Mouse (Mus musculus): ENCODE results near the gene Glis3. TPM values are rescaled to one million over a fixed set of nuclear protein-coding genes. Genes with fewer than 3 reads are reported as not detected.

Glis3 gene
- polyA plus RNA-seq, 1 experiment from 2014 or later: 7.9 TPM

GRCm38 (mm10) chr19:28685484-28685883 lies 5.6 kb upstream of the Glis3 start:
- no peaks in the 10 kb centered on the region for H3K27me3 ChIP-seq (ENCODE audit: control insufficient read depth, insufficient read depth, low read length)
- WGBS: 94% methylated on average over 4 of the region's 4 CpGs
- H3K4me2 ChIP-seq (replicated peaks; ENCODE audit: low read depth, low read length): no peak overlapping the region
- no peaks in the 10 kb centered on the region for H3K36me3 ChIP-seq (ENCODE audit: control insufficient read depth, insufficient read depth, low read length)
- no peak overlapping the region for H3K27ac ChIP-seq (ENCODE audit: low read depth, low read length)
- H3K9me3 ChIP-seq (ENCODE audit: control insufficient read depth, low read length): no peaks in the 10 kb centered on the region
- H3K4me3 ChIP-seq (ENCODE audit: low read length): no peak overlapping the region
- peaks cover 12% of the 10 kb centered on the region; the same call in 1 of the 2 replicates for H3K4me1 ChIP-seq (ENCODE audit: control insufficient read depth, insufficient read depth, low read length)
- no peak for ATAC-seq (ENCODE audit: low FRiP score, low TSS enrichment)
- H3K9ac ChIP-seq (ENCODE audit: low read depth, low read length): no peak overlapping the region

- H3K9ac ChIP-seq (ENCODE audit: low read depth, low read length): no peak overlapping the region
- ATAC-seq (ENCODE audit: low FRiP score, low TSS enrichment): no peak
- no peaks in the 10 kb centered on the region for H3K36me3 ChIP-seq (ENCODE audit: control insufficient read depth, insufficient read depth, low read length)
- WGBS: 89% methylated on average over 6 of the region's 6 CpGs
- no peak overlapping the region for H3K27ac ChIP-seq (ENCODE audit: low read depth, low read length)
- H3K27me3 ChIP-seq (ENCODE audit: control insufficient read depth, insufficient read depth, low read length): 0 out of 2 replicates have a peak, but pooled peaks cover 2% of the 10 kb centered on the region
- H3K4me3 ChIP-seq (ENCODE audit: low read length): no peak overlapping the region
- H3K4me2 ChIP-seq (replicated peaks; ENCODE audit: low read depth, low read length): no peak overlapping the region
- H3K4me1 ChIP-seq (ENCODE audit: control insufficient read depth, insufficient read depth, low read length): peaks cover 17% of the 10 kb centered on the region; the same call in 1 of the 2 replicates
- H3K9me3 ChIP-seq (ENCODE audit: control insufficient read depth, low read length): no peaks in the 10 kb centered on the region
These were observed 4.5 kb upstream of the Glis3 start for GRCm38 (mm10) chr19:28684347-28684746.

DNA sequence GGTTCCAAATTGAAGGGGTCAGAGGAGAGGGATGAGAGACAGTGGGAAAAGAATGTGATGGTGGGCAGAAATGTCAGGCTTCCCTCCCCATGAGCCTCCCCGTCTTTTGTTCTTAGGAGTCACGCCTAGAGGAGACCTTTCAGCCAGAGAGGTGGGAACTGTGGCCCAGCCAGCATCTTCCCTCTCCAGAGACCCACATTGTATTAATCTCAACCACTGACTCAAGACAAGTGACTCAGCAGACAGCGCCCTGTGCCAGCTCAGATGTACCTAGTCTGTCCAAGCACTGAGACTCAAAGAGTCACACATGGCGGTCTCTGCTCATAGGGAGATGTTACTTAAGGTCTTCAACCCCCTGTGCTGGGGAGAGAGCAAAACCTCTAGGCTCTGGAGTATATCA lies 3.5 kb upstream of the Glis3 start:
- 90% methylated on average over 4 of the region's 4 CpGs for WGBS
- H3K27me3 ChIP-seq (ENCODE audit: control insufficient read depth, insufficient read depth, low read length): peaks cover 8% of the 10 kb centered on the region
- no peak overlapping the region for H3K4me3 ChIP-seq (ENCODE audit: low read length)
- H3K27ac ChIP-seq (ENCODE audit: low read depth, low read length): no peak overlapping the region
- H3K9me3 ChIP-seq (ENCODE audit: control insufficient read depth, low read length): no peaks in the 10 kb centered on the region
- no peak for ATAC-seq (ENCODE audit: low FRiP score, low TSS enrichment)
- H3K36me3 ChIP-seq (ENCODE audit: control insufficient read depth, insufficient read depth, low read length): no peaks in the 10 kb centered on the region
- H3K4me1 ChIP-seq (ENCODE audit: control insufficient read depth, insufficient read depth, low read length): peaks cover 25% of the 10 kb centered on the region; the same call in 1 of the 2 replicates
- H3K9ac ChIP-seq (ENCODE audit: low read depth, low read length): no peak overlapping the region
- H3K4me2 ChIP-seq (replicated peaks; ENCODE audit: low read depth, low read length): no peak overlapping the region

DNA sequence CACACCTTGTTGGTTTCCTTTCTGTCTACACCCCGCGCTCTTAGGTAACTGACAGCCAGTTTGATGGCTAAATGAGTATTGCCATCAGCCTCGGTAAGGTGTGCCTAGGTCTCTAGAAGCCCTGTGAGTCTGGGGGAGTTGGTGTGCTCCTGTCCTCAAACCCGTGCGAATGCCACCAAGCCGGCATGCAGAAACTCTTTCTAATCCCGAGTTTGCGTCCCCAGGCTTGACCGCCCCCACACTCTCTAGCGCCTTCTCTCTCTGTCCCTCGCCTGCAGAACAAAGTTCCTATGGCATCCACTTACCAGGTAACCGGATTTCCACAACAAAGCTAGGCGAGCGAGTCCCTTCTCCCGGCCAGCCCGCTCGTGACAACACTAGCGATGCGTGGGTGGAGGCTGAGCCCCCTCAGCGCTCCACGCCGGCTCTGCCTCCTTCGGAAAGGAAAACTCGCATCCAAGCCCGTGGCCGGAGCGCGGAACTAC lies 544 bp downstream of the Glis3 start:
- WGBS: under 1% methylated on average over 28 of the region's 28 CpGs
- H3K4me2 ChIP-seq (replicated peaks; ENCODE audit: low read depth, low read length): peak overlapping the region; percentile 99
- H3K4me1 ChIP-seq (ENCODE audit: control insufficient read depth, insufficient read depth, low read length): peaks cover 21% of the 10 kb centered on the region; the same call in 1 of the 2 replicates
- H3K9me3 ChIP-seq (ENCODE audit: control insufficient read depth, low read length): no peaks in the 10 kb centered on the region
- H3K36me3 ChIP-seq (ENCODE audit: control insufficient read depth, insufficient read depth, low read length): no peaks in the 10 kb centered on the region
- ATAC-seq (ENCODE audit: low FRiP score, low TSS enrichment): no peak
- peak overlapping the region; percentile 71 for H3K4me3 ChIP-seq (ENCODE audit: low read length)
- H3K9ac ChIP-seq (ENCODE audit: low read depth, low read length): peak overlapping the region; percentile 72
- H3K27me3 ChIP-seq (ENCODE audit: control insufficient read depth, insufficient read depth, low read length): peaks cover 14% of the 10 kb centered on the region
- H3K27ac ChIP-seq (ENCODE audit: low read depth, low read length): peak overlapping the region; percentile 59; the same call in 1 of the 2 replicates

- no peak for ATAC-seq (ENCODE audit: low FRiP score, low TSS enrichment)
- peak overlapping the region; percentile 72 for H3K9ac ChIP-seq (ENCODE audit: low read depth, low read length)
- under 1% methylated on average over 30 of the region's 30 CpGs for WGBS
These were observed 1.1 kb downstream of the Glis3 start for GRCm38 (mm10) chr19:28678646-28679270.

GRCm38 (mm10) chr19:28677728-28678438 lies 2.0 kb downstream of the Glis3 start:
- H3K27ac ChIP-seq (ENCODE audit: low read depth, low read length): no peak overlapping the region
- H3K4me3 ChIP-seq (ENCODE audit: low read length): peak overlapping the region; percentile 71
- peak overlapping the region; percentile 72 for H3K9ac ChIP-seq (ENCODE audit: low read depth, low read length)
- H3K9me3 ChIP-seq (ENCODE audit: control insufficient read depth, low read length): no peaks in the 10 kb centered on the region
- no peaks in the 10 kb centered on the region for H3K36me3 ChIP-seq (ENCODE audit: control insufficient read depth, insufficient read depth, low read length)
- H3K4me1 ChIP-seq (ENCODE audit: control insufficient read depth, insufficient read depth, low read length): peaks cover 21% of the 10 kb centered on the region; the same call in 1 of the 2 replicates
- peak overlapping the region; percentile 99 for H3K4me2 ChIP-seq (replicated peaks; ENCODE audit: low read depth, low read length)
- ATAC-seq (ENCODE audit: low FRiP score, low TSS enrichment): peak; percentile 50; the same call in 1 of the 2 replicates
- 1% methylated on average over 27 of the region's 32 CpGs for WGBS
- H3K27me3 ChIP-seq (ENCODE audit: control insufficient read depth, insufficient read depth, low read length): peaks cover 14% of the 10 kb centered on the region

More at GRCm38 (mm10) chr19:28678646-28679270, 1.1 kb downstream of the Glis3 start:
- H3K27ac ChIP-seq (ENCODE audit: low read depth, low read length): no peak overlapping the region
- peaks cover 21% of the 10 kb centered on the region; the same call in 1 of the 2 replicates for H3K4me1 ChIP-seq (ENCODE audit: control insufficient read depth, insufficient read depth, low read length)
- H3K27me3 ChIP-seq (ENCODE audit: control insufficient read depth, insufficient read depth, low read length): peaks cover 14% of the 10 kb centered on the region
- no peaks in the 10 kb centered on the region for H3K36me3 ChIP-seq (ENCODE audit: control insufficient read depth, insufficient read depth, low read length)
- H3K4me2 ChIP-seq (replicated peaks; ENCODE audit: low read depth, low read length): peak overlapping the region; percentile 99
- H3K4me3 ChIP-seq (ENCODE audit: low read length): peak overlapping the region; percentile 71
- no peaks in the 10 kb centered on the region for H3K9me3 ChIP-seq (ENCODE audit: control insufficient read depth, low read length)

DNA sequence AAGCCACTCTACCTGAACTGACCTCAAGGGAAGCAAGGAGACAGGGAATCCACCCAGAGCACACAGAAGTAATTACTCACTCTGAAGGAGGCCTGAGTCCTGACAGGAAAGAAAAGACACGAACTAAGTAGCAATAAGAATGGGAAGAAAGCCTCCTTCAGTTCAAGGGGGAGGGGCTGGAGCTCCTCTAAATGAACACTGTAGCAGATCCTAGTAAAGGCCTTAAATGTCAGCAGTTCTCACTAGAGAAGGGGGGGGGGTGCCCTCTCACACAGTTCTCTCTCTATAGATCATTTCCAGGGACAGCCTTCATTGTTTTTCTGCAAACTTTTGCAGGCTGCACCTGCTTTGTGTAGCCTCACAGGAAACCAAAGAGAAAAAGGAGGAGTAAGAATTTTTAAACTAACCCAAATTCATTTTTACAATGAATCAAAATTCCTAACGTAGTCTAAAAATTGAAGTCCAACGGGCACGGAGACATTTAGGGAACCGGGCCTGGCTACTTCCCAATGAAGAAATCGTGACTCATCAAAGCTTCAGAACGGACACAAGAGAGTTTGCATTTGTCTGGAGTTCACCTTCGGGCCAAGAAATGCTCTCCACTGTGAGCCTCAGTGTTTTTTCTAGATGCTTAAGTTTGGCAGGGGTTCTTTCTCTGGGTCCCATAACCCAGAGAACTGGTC lies 2.7 kb downstream of the Glis3 start:
- Histone ChIP-seq H3K36me3 (ENCODE audit: control insufficient read depth, insufficient read depth, low read length) (no peaks in the 10 kb centered on the region), H3K27ac (ENCODE audit: low read depth, low read length) (no peak overlapping the region), H3K9me3 (ENCODE audit: control insufficient read depth, low read length) (no peaks in the 10 kb centered on the region), H3K4me2 (replicated peaks; ENCODE audit: low read depth, low read length) (peak overlapping the region; percentile 99), H3K27me3 (ENCODE audit: control insufficient read depth, insufficient read depth, low read length) (peaks cover 14% of the 10 kb centered on the region), H3K4me3 (ENCODE audit: low read length) (peak overlapping the region; percentile 71), H3K4me1 (ENCODE audit: control insufficient read depth, insufficient read depth, low read length) (peaks cover 21% of the 10 kb centered on the region; the same call in 1 of the 2 replicates), H3K9ac (ENCODE audit: low read depth, low read length) (no peak overlapping the region)
- WGBS: 30% methylated on average over 8 of the region's 8 CpGs
- ATAC-seq (ENCODE audit: low FRiP score, low TSS enrichment): no peak

GRCm38 (mm10) chr19:28663781-28664180 lies 16.1 kb downstream of the Glis3 start:
- no peaks in the 10 kb centered on the region for H3K27me3 ChIP-seq (ENCODE audit: control insufficient read depth, insufficient read depth, low read length)
- no peak overlapping the region for H3K4me3 ChIP-seq (ENCODE audit: low read length)
- H3K4me2 ChIP-seq (replicated peaks; ENCODE audit: low read depth, low read length): no peak overlapping the region
- 82% methylated on average over 9 of the region's 9 CpGs for WGBS
- no peak for ATAC-seq (ENCODE audit: low FRiP score, low TSS enrichment)
- H3K9ac ChIP-seq (ENCODE audit: low read depth, low read length): no peak overlapping the region
- H3K4me1 ChIP-seq (ENCODE audit: control insufficient read depth, insufficient read depth, low read length): peaks cover 24% of the 10 kb centered on the region
- no peaks in the 10 kb centered on the region for H3K9me3 ChIP-seq (ENCODE audit: control insufficient read depth, low read length)
- H3K36me3 ChIP-seq (ENCODE audit: control insufficient read depth, insufficient read depth, low read length): no peaks in the 10 kb centered on the region
- H3K27ac ChIP-seq (ENCODE audit: low read depth, low read length): no peak overlapping the region

All from kidney, embryonic 14.5 days (tissue).